Mouse (Mus musculus) CH12.LX (cell line): ENCODE results near the gene Lrrc28.

Source experiments
- CTCF ChIP-seq, 2 experiments: IDR thresholded peaks in 1 of 2; conservative IDR thresholded peaks in 1 of 2; 2 replicates each; pipeline ENCODE4 v1.5.1; 2011 to 2012; ENCODE audit warnings: low read depth in 2 of 2, low read length in 2 of 2, improper control_type of control experiment in 1 of 2, inconsistent platforms in 1 of 2, mild to moderate bottlenecking in 1 of 2, moderate library complexity in 1 of 2
- JUND ChIP-seq: conservative IDR thresholded peaks from 2 replicates; pipeline ENCODE4 v1.6.1; 2011; ENCODE audit warnings: low read depth, low read length, improper control_type of control experiment
- RAD21 ChIP-seq: IDR thresholded peaks from 2 replicates; pipeline ENCODE4 v1.6.1; 2011; ENCODE audit warnings: low read depth, mild to moderate bottlenecking, low read length, improper control_type of control experiment, moderate library complexity
- SIN3A ChIP-seq: IDR thresholded peaks from 2 replicates; pipeline ENCODE4 v1.6.1; 2012; ENCODE audit warnings: low read length, improper control_type of control experiment, inconsistent platforms
- TBP ChIP-seq: conservative IDR thresholded peaks from 2 replicates; pipeline ENCODE4 v1.6.1; 2011; ENCODE audit warnings: low read depth, low read length, improper control_type of control experiment
- TCF12 ChIP-seq: IDR thresholded peaks from 2 replicates; pipeline ENCODE4 v1.6.1; 2014; ENCODE audit warnings: low read depth, mild to moderate bottlenecking, inconsistent platforms, low read length, improper control_type of control experiment
- ZC3H11A ChIP-seq: IDR thresholded peaks from 2 replicates; pipeline ENCODE4 v1.6.1; 2012; ENCODE audit warnings: low read depth, mild to moderate bottlenecking, inconsistent platforms, low read length, improper control_type of control experiment
- ZNF384 ChIP-seq: IDR thresholded peaks from 2 replicates; pipeline ENCODE4 v1.6.1; 2012; ENCODE audit warnings: low read depth, low read length, improper control_type of control experiment, inconsistent platforms

DNA sequence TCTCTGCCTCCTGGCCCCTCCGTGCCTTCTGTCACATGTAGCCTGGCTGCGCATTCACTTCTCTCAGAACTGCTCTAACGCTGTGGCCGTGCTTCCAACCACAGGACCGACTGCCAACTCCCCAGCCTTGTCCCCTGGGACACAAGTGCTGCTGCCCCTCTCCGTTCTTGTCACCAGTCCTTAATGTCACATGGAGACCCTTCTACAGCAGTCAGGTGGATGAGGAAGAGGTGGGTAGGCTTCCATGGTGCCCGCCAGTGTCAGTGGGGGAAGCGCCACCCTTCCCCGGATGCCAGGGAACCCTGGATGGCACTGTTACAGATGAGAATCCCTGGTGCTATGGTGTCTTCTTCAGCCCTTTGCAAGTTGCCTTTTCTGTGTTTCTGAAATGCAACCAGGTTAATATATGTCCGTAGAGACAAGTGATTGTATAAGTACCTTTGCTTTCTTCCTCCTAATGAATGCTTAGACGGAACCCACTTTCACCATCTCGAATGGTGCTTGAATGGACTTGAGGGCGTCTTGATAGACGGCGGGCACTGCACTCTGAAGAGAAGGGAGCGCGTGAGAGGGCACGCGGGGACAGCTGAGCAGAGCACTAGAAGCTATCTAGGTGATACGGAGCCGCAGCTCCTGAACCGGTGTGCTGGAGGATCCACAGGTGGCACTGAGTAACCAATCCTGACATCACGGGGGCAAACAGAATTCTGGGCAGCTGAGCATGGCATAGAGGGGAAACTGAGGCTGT, 47.9 kb upstream of the Lrrc28 start:
- TF ChIP-seq SIN3A (no peak), CTCF (conservative IDR thresholded peaks at IDR 0.05 in 1 of 2, IDR thresholded peaks at IDR 0.05 in 1 of 2; ENCODE audit: low read depth in 2 of 2, low read length in 2 of 2) (no peak), JUND (no peak), TBP (no peak), ZNF384 (no peak), TCF12 (no peak), ZC3H11A (no peak), RAD21 (no peak)
